Mouse (Mus musculus): ENCODE measurements at regions not wholly inside any gene's neighbourhood (a gene's known extent, or its start where the extent isn't known, plus 50 kb on each side); places are given as distances from the start of the nearest gene placed in this dataset.

DNA sequence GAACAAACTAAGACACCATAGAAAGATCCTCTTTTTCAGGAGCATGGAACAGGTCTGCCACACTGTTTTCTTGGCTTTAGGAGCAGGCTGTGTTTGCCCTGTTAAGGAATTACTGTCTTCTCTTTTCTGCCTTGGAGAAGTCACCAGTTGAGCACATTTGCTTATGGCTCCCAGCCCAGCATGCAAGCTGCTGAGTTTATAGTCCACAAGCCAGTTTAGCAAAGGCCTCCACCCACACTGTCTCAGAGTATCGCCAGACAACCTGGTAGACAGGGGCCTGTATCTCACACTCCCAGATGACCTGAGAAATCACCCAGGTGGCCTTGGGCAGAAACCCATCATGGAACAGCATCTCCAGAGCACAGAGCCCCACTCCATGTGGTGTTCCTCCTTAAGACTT lies 322.1 kb downstream of the Prdm2 start:
- in situ Hi-C loops (cut with MboI; ENCODE audit: low pct_ligation_motif_present, low pct_unique_long_range_greater_than_20kb, low sequenced_read_pairs), result no loop called here
- H3K27ac ChIP-seq (ENCODE audit: insufficient read depth, low read depth), result no peak overlapping the region
- H3K9me3 ChIP-seq (replicated peaks; ENCODE audit: low read length), result peaks cover 78% of the 10 kb centered on the region
- no peak overlapping the region for H3K4me2 ChIP-seq (ENCODE audit: insufficient read depth, low read depth, poor library complexity, severe bottlenecking)
- no peaks in the 10 kb centered on the region for H3K4me1 ChIP-seq (ENCODE audit: control insufficient read depth in 1 of 2, insufficient read depth in 2 of 2)
- TF ChIP-seq JUND (conservative IDR thresholded peaks at IDR 0.05; ENCODE audit: low read depth, low read length) (no peak), GABPA (IDR thresholded peaks at IDR 0.05; ENCODE audit: insufficient replicate concordance, low read depth, low read length) (no peak), ZKSCAN1 (IDR thresholded peaks at IDR 0.05; ENCODE audit: borderline replicate concordance, low read depth, low read length) (no peak), SMC3 (IDR thresholded peaks at IDR 0.05; ENCODE audit: low read depth, low read length) (no peak), KAT2A (IDR thresholded peaks at IDR 0.05; ENCODE audit: insufficient replicate concordance, low read length) (no peak), CTCF (conservative IDR thresholded peaks at IDR 0.05 in 1 of 2, IDR thresholded peaks at IDR 0.05 in 1 of 2; ENCODE audit: low read depth in 2 of 2, low read length in 2 of 2) (no peak), ELF1 (IDR thresholded peaks at IDR 0.05; ENCODE audit: low read depth, low read length) (no peak), ZNF384 (IDR thresholded peaks at IDR 0.05; ENCODE audit: low read depth, low read length) (no peak), RCOR1 (conservative IDR thresholded peaks at IDR 0.05; ENCODE audit: low read depth, low read length) (no peak), IRF4 (IDR thresholded peaks at IDR 0.05; ENCODE audit: low read depth, low read length) (no peak), NELFE (IDR thresholded peaks at IDR 0.05; ENCODE audit: low read depth, low read length) (no peak), SIN3A (IDR thresholded peaks at IDR 0.05; ENCODE audit: low read length) (no peak), E2F4 (IDR thresholded peaks at IDR 0.05; ENCODE audit: insufficient replicate concordance, low read depth, low read length) (no peak), MAX (IDR thresholded peaks at IDR 0.05; ENCODE audit: low read length) (no peak), USF2 (conservative IDR thresholded peaks at IDR 0.05; ENCODE audit: low read depth, low read length) (no peak), MEF2A (IDR thresholded peaks at IDR 0.05; ENCODE audit: borderline replicate concordance, low read depth, low read length) (no peak), TBP (conservative IDR thresholded peaks at IDR 0.05; ENCODE audit: low read depth, low read length) (no peak)
- DNase-seq (ENCODE audit: extremely low read depth), result no peak
- no peaks in the 10 kb centered on the region for H3K27me3 ChIP-seq (replicated peaks)
- no peaks in the 10 kb centered on the region for H3K79me2 ChIP-seq (replicated peaks; ENCODE audit: control insufficient read depth, extremely low read depth, insufficient read depth, poor library complexity, severe bottlenecking)
- H3K36me3 ChIP-seq (replicated peaks in 1 of 2; ENCODE audit: control insufficient read depth in 1 of 2, insufficient read depth in 1 of 2, low read length in 1 of 2), result no peaks in the 10 kb centered on the region
- dilution Hi-C loops (cut with MboI; ENCODE audit: extremely low pct_ligation_motif_present, extremely low pct_unique_long_range_greater_than_20kb, low sequenced_read_pairs), result no loop called here
- no peak overlapping the region for H3K4me3 ChIP-seq (replicated peaks in 1 of 3; ENCODE audit: low read depth in 2 of 3, low read length in 2 of 3, poor library complexity in 1 of 3)
- no peak overlapping the region for H3K9ac ChIP-seq (ENCODE audit: insufficient read depth, low read depth)

DNA sequence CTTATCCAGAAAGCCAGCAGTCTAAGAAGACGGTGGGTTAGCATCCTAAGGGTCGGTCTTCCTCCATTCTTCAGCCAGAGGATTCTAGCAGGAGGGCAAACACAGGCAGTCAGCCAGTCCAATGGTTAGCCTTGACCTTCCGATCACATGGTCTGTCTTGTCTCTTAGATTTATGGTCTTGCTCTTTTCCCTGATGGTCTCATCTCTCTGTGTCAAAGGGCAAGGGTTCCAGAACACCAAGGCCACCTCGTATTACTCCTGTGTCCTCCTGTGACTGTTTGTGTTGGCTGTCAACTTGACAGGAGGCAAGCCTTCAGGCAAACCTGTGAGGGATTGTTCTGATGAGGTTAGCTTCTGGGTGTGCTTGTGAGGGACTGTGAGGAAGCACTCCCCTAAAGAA lies 323.9 kb downstream of the Prdm2 start:
- no peak overlapping the region for H3K27ac ChIP-seq (ENCODE audit: insufficient read depth, low read depth)
- H3K4me3 ChIP-seq (replicated peaks in 1 of 3; ENCODE audit: low read depth in 2 of 3, low read length in 2 of 3, poor library complexity in 1 of 3), result no peak overlapping the region
- H3K9me3 ChIP-seq (replicated peaks; ENCODE audit: low read length), result peaks cover 80% of the 10 kb centered on the region
- no peak for DNase-seq (ENCODE audit: extremely low read depth)
- dilution Hi-C loops (cut with MboI; ENCODE audit: extremely low pct_ligation_motif_present, extremely low pct_unique_long_range_greater_than_20kb, low sequenced_read_pairs) (no loop called here), in situ Hi-C loops (cut with MboI; ENCODE audit: low pct_ligation_motif_present, low pct_unique_long_range_greater_than_20kb, low sequenced_read_pairs) (no loop called here)
- H3K27me3 ChIP-seq (replicated peaks), result no peaks in the 10 kb centered on the region
- no peaks in the 10 kb centered on the region for H3K36me3 ChIP-seq (replicated peaks in 1 of 2; ENCODE audit: control insufficient read depth in 1 of 2, insufficient read depth in 1 of 2, low read length in 1 of 2)
- H3K4me1 ChIP-seq (ENCODE audit: control insufficient read depth in 1 of 2, insufficient read depth in 2 of 2), result no peaks in the 10 kb centered on the region
- no peak overlapping the region for H3K9ac ChIP-seq (ENCODE audit: insufficient read depth, low read depth)
- no peak for TF ChIP-seq NRF1 (IDR thresholded peaks at IDR 0.05; ENCODE audit: low read depth, low read length)
- no peak for TF ChIP-seq UBTF (IDR thresholded peaks at IDR 0.05; ENCODE audit: low read depth, low read length)
- TF ChIP-seq MAX (IDR thresholded peaks at IDR 0.05; ENCODE audit: low read length), result no peak
- no peak for TF ChIP-seq ZNF384 (IDR thresholded peaks at IDR 0.05; ENCODE audit: low read depth, low read length)
- H3K79me2 ChIP-seq (replicated peaks; ENCODE audit: control insufficient read depth, extremely low read depth, insufficient read depth, poor library complexity, severe bottlenecking), result no peaks in the 10 kb centered on the region
- no peak overlapping the region for H3K4me2 ChIP-seq (ENCODE audit: insufficient read depth, low read depth, poor library complexity, severe bottlenecking)

Data from CH12.LX (cell line).